Mouse (Mus musculus) CH12.LX (cell line): Measurements from ENCODE around the gene Iqcf3.

Experiments used
- BHLHE40 ChIP-seq: IDR thresholded peaks from 2 replicates; pipeline ENCODE4 v1.6.1; 2011; ENCODE audit warnings: mild to moderate bottlenecking, low read depth, low read length, improper control_type of control experiment
- CTCF ChIP-seq, 2 experiments: IDR thresholded peaks in 1 of 2; conservative IDR thresholded peaks in 1 of 2; 2 replicates each; pipeline ENCODE4 v1.5.1; 2011 to 2012; ENCODE audit warnings: low read depth in 2 of 2, low read length in 2 of 2, improper control_type of control experiment in 1 of 2, inconsistent platforms in 1 of 2, mild to moderate bottlenecking in 1 of 2, moderate library complexity in 1 of 2
- EP300 ChIP-seq: IDR thresholded peaks from 2 replicates; pipeline ENCODE4 v1.6.1; 2011; ENCODE audit warnings: low read length, improper control_type of control experiment
- MAFK ChIP-seq: IDR thresholded peaks from 2 replicates; pipeline ENCODE4 v1.6.1; 2011; ENCODE audit warnings: low read length, improper control_type of control experiment; ENCODE audit not compliant: insufficient replicate concordance
- MAZ ChIP-seq: IDR thresholded peaks from 2 replicates; pipeline ENCODE4 v1.6.1; 2012; ENCODE audit warnings: low read depth, mild to moderate bottlenecking, inconsistent platforms, low read length, improper control_type of control experiment, moderate library complexity
- POLR2A ChIP-seq: IDR thresholded peaks from 2 replicates; pipeline ENCODE4 v1.6.1; 2011; ENCODE audit warnings: low read depth, mild to moderate bottlenecking, improper control_type of control experiment, low read length
- POLR2AphosphoS2 ChIP-seq: IDR thresholded peaks from 2 replicates; pipeline ENCODE4 v1.6.1; 2011; ENCODE audit warnings: low read depth, low read length, improper control_type of control experiment
- TCF12 ChIP-seq: IDR thresholded peaks from 2 replicates; pipeline ENCODE4 v1.6.1; 2014; ENCODE audit warnings: low read depth, mild to moderate bottlenecking, inconsistent platforms, low read length, improper control_type of control experiment
- USF1 ChIP-seq: IDR thresholded peaks from 2 replicates; pipeline ENCODE4 v1.6.1; 2014; ENCODE audit warnings: low read depth, mild to moderate bottlenecking, inconsistent platforms, low read length, improper control_type of control experiment
- ZC3H11A ChIP-seq: IDR thresholded peaks from 2 replicates; pipeline ENCODE4 v1.6.1; 2012; ENCODE audit warnings: low read depth, mild to moderate bottlenecking, inconsistent platforms, low read length, improper control_type of control experiment
- ZNF384 ChIP-seq: IDR thresholded peaks from 2 replicates; pipeline ENCODE4 v1.6.1; 2012; ENCODE audit warnings: low read depth, low read length, improper control_type of control experiment, inconsistent platforms

- TF ChIP-seq ZC3H11A (no peak), CTCF (conservative IDR thresholded peaks at IDR 0.05 in 1 of 2, IDR thresholded peaks at IDR 0.05 in 1 of 2; ENCODE audit: low read depth in 2 of 2, low read length in 2 of 2) (no peak), EP300 (no peak), MAFK (no peak), USF1 (no peak), TCF12 (no peak), POLR2AphosphoS2 (no peak), POLR2A (no peak), BHLHE40 (no peak), ZNF384 (no peak), MAZ (no peak)
Observed at GRCm38 (mm10) chr9:106564025-106564424, 2.6 kb upstream of the Iqcf3 start.
